31 mouse cellular contexts compared by ENCODE assay signal in the genomic region with DNA sequence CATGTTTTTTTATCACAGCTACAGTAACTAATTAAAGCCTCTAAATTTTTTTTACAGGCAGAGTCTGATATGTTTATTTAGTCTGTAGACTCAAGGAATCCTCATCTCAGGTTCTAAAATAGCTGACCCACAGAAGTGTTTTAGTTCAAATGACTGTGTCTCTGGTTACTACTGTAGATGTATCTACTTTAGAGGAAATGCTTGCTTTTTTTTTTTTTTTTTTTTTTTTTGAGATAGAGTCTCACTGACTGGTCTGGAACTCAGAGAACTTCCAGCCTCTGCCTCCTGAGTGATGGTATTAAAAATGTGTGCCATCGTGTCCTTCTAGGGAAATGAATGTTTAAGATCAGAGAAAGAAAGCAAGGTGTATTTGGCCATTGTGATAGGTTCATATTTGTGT.
"Had no signal": no experiment of that assay in that cellular context is flagged by ENCODE, and none has a peak within 500 bp of the region (broad histone marks: within the 10 kb centered on the region; RNA-seq: fewer than 3 reads in every experiment).

No protein-coding gene starts in this region.

- H3K27me3 ChIP-seq: limb, embryonic 15.5 days; liver, embryonic 13.5 days; lung, embryonic 15.5 days; midbrain, embryonic 12.5 days; midbrain, embryonic 13.5 days; midbrain, embryonic 15.5 days had no signal

- H3K4me3 ChIP-seq: limb, embryonic 10.5 days; limb, embryonic 12.5 days; limb, embryonic 13.5 days; limb, embryonic 15.5 days; liver, embryonic 12.5 days; liver, embryonic 13.5 days; liver, embryonic 15.5 days; lung, embryonic 15.5 days; megakaryocyte, embryonic 14.5 days; midbrain, embryonic 10.5 days; midbrain, embryonic 12.5 days; midbrain, embryonic 13.5 days; midbrain, embryonic 15.5 days; myocyte had no signal

- H3K27ac ChIP-seq: limb, embryonic 10.5 days; limb, embryonic 12.5 days; limb, embryonic 13.5 days; limb, embryonic 15.5 days; liver, embryonic 12.5 days; liver, embryonic 13.5 days; liver, embryonic 14.5 days; liver, embryonic 15.5 days; lung, embryonic 15.5 days; macrophage; midbrain, embryonic 10.5 days; midbrain, embryonic 12.5 days; midbrain, embryonic 13.5 days; midbrain, embryonic 15.5 days had no signal

- H3K9me3 ChIP-seq: limb, embryonic 10.5 days; limb, embryonic 12.5 days; limb, embryonic 13.5 days; limb, embryonic 15.5 days; liver, embryonic 12.5 days; liver, embryonic 13.5 days; liver, embryonic 15.5 days; lung, embryonic 15.5 days; megakaryocyte, embryonic 14.5 days; midbrain, embryonic 10.5 days; midbrain, embryonic 12.5 days; midbrain, embryonic 13.5 days; midbrain, embryonic 15.5 days had no signal

- H3K4me2 ChIP-seq: limb, embryonic 12.5 days; limb, embryonic 13.5 days; limb, embryonic 15.5 days; liver, embryonic 11.5 days; liver, embryonic 12.5 days; liver, embryonic 13.5 days; liver, embryonic 15.5 days; lung, embryonic 14.5 days; lung, embryonic 15.5 days; midbrain, embryonic 11.5 days; midbrain, embryonic 12.5 days; midbrain, embryonic 13.5 days; midbrain, embryonic 15.5 days had no signal

- H3K36me3 ChIP-seq: limb, embryonic 10.5 days; limb, embryonic 12.5 days; limb, embryonic 13.5 days; limb, embryonic 15.5 days; liver, embryonic 12.5 days; liver, embryonic 13.5 days; liver, embryonic 15.5 days; lung, embryonic 15.5 days; midbrain, embryonic 10.5 days; midbrain, embryonic 12.5 days; midbrain, embryonic 13.5 days; midbrain, embryonic 15.5 days had no signal

- DNase-seq: left cerebral cortex, postnatal 4 days; liver; liver, embryonic 13.5 days; liver, postnatal 0 days; lung, adult 18-20 months; lung, adult 2 months; lung, embryonic 14.5 days; lung, postnatal 10 days; lung, postnatal 14 days; lung, postnatal 36 days; lung, postnatal 4 days; midbrain, embryonic 14.5 days had no signal

- ATAC-seq: liver, embryonic 12.5 days; liver, postnatal 0 days; lung, postnatal 0 days; midbrain, embryonic 13.5 days; midbrain, embryonic 15.5 days; midbrain, embryonic 16.5 days had no signal

- H3K9ac ChIP-seq: limb, embryonic 12.5 days; limb, embryonic 13.5 days; limb, embryonic 15.5 days; liver, embryonic 12.5 days; liver, embryonic 13.5 days; liver, embryonic 14.5 days; liver, embryonic 15.5 days; liver, postnatal 0 days; lung, embryonic 14.5 days; lung, embryonic 15.5 days; midbrain, embryonic 12.5 days; midbrain, embryonic 13.5 days; midbrain, embryonic 15.5 days had no signal

- H3K4me1 ChIP-seq: limb, embryonic 10.5 days; limb, embryonic 12.5 days; limb, embryonic 13.5 days; limb, embryonic 15.5 days; liver, embryonic 15.5 days; lung, embryonic 15.5 days; midbrain, embryonic 10.5 days; midbrain, embryonic 12.5 days; midbrain, embryonic 13.5 days; midbrain, embryonic 15.5 days had no signal
